Mouse (Mus musculus) cerebellum, adult 2 months (tissue): ENCODE data around the gene Epc2.

Experiments
- CTCF ChIP-seq: fragments of 200-500 bp; IDR thresholded peaks from 2 replicates; pipeline ENCODE4 v1.5.1; 2011; ENCODE audit warnings: low read depth, mild to moderate bottlenecking, control low read depth, low read length, moderate library complexity, borderline replicate concordance; ENCODE audit not compliant: insufficient read depth
- POLR2A ChIP-seq: fragments of 200-500 bp; IDR thresholded peaks from 2 replicates; pipeline ENCODE4 v1.6.1; 2011; ENCODE audit warnings: low read length, control low read depth, borderline replicate concordance; ENCODE audit not compliant: insufficient read depth

DNA sequence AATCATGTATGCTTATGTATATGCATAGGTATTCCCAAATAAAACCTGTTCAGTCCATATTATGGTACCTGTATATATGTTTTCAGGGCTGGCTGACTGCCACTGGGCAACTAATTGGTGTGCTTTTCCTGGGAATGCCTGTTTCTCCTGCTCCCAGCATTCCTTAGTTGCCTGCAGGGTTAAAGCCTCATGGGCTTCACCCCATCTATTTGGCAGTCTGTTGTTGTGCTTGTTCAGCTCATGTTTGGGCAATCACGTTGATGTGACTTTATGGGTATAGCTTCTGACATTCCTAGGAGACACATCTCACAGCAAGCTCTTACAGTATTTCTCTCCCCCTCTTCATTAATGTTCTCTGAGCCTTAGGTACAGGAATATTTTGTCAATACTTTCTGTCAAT lies 59.5 kb downstream of the Epc2 start:
- TF ChIP-seq CTCF (no peak), POLR2A (no peak)
